Mouse (Mus musculus) forebrain, embryonic 15.5 days (tissue): Measurements from ENCODE around the gene Tsc1. TPM values are rescaled to one million over a fixed set of nuclear protein-coding genes. Genes with fewer than 3 reads are reported as not detected.

Experiments used
- ATAC-seq: fragments of 200-750 bp; cut with Nextera tagmentation; replicated peaks from 2 replicates; pipeline ENCODE4 v1.8.0; 2017; ENCODE audit warnings: mild to moderate bottlenecking, moderate TSS enrichment, moderate library complexity
- H3K27ac ChIP-seq: fragments of 300-500 bp; sonication (generic); replicated peaks from 2 replicates; pipeline ENCODE4 v1.5.1; 2015; ENCODE audit warnings: mild to moderate bottlenecking, inconsistent platforms
- H3K27me3 ChIP-seq: fragments of 300-500 bp; sonication (generic); 2 replicates; pipeline ENCODE4 v1.6.1; 2015; ENCODE audit warnings: inconsistent platforms
- H3K36me3 ChIP-seq: fragments of 300-500 bp; sonication (generic); 2 replicates; pipeline ENCODE4 v1.6.1; 2015; ENCODE audit warnings: mild to moderate bottlenecking, inconsistent platforms
- H3K4me1 ChIP-seq: fragments of 300-500 bp; sonication (generic); 2 replicates; pipeline ENCODE4 v1.6.1; 2015; ENCODE audit warnings: inconsistent platforms
- H3K4me2 ChIP-seq: fragments of 300-500 bp; sonication (generic); replicated peaks from 2 replicates; pipeline ENCODE4 v1.6.1; 2015; ENCODE audit warnings: mild to moderate bottlenecking, inconsistent platforms
- H3K4me3 ChIP-seq: fragments of 300-500 bp; sonication (generic); 2 replicates; pipeline ENCODE4 v1.5.1; 2015; ENCODE audit warnings: mild to moderate bottlenecking, inconsistent platforms
- H3K9ac ChIP-seq: fragments of 300-500 bp; sonication (generic); replicated peaks from 2 replicates; pipeline ENCODE4 v1.6.1; 2015; ENCODE audit warnings: mild to moderate bottlenecking, inconsistent platforms
- H3K9me3 ChIP-seq: fragments of 300-500 bp; sonication (generic); 2 replicates; pipeline ENCODE4 v1.6.1; 2016; ENCODE audit warnings: inconsistent platforms
- WGBS: fragments of 180-500 bp; shearing (Covaris S2); methylation state at CpG from one replicate; pipeline ENCODE4 v1.1.7; 2015; ENCODE audit warnings: mixed read lengths; 5-methylcytosine and 5-hydroxymethylcytosine counted together
- polyA plus RNA-seq: library from polyadenylated mRNA; unstranded; fragments of >200 nt; fragmentation: Nextera tagmentation; extraction: Ambion mirVana; gene quantifications from 2 replicates; pipeline ENCODE4 v1.2.1, GENCODE M21; 2015

Gene Tsc1
- 35.8 and 38.4 TPM in 2 replicates for polyA plus RNA-seq

- peak; percentile 94 for ATAC-seq
- Histone ChIP-seq H3K4me1 (peaks cover 30% of the 10 kb centered on the region), H3K4me2 (peak within 1 kb of the TSS; percentile 71), H3K9me3 (no peaks in the 10 kb centered on the region), H3K36me3 (no peaks in the 10 kb centered on the region), H3K4me3 (peak within 1 kb of the TSS; percentile 89), H3K9ac (peak within 1 kb of the TSS; percentile 85), H3K27me3 (no peaks in the 10 kb centered on the region), H3K27ac (peak within 1 kb of the TSS; percentile 92)
- WGBS, result 2% methylated on average over 47 of the region's 47 CpGs
Observed at GRCm38 (mm10) chr2:28640461-28641424, at the start of gene Tsc1. Tsc1 (plus strand) TSS chr2:28641228.

GRCm38 (mm10) chr2:28591479-28591878 lies 49.5 kb upstream of the Tsc1 start:
- no peak overlapping the region for H3K4me3 ChIP-seq
- no peak overlapping the region for H3K27ac ChIP-seq
- H3K4me2 ChIP-seq, result no peak overlapping the region
- no peak for ATAC-seq
- H3K9me3 ChIP-seq, result no peaks in the 10 kb centered on the region
- no peaks in the 10 kb centered on the region for H3K36me3 ChIP-seq
- 77% methylated on average over 2 of the region's 2 CpGs for WGBS
- H3K9ac ChIP-seq, result no peak overlapping the region
- H3K4me1 ChIP-seq, result no peaks in the 10 kb centered on the region
- peaks cover 7% of the 10 kb centered on the region; the same call in 1 of the 2 replicates for H3K27me3 ChIP-seq

GRCm38 (mm10) chr2:28592809-28593208 lies 48.2 kb upstream of the Tsc1 start:
- Histone ChIP-seq H3K9ac (no peak overlapping the region), H3K4me2 (no peak overlapping the region), H3K27me3 (peaks cover 7% of the 10 kb centered on the region; the same call in 1 of the 2 replicates), H3K27ac (no peak overlapping the region), H3K36me3 (no peaks in the 10 kb centered on the region), H3K4me3 (no peak overlapping the region), H3K9me3 (no peaks in the 10 kb centered on the region), H3K4me1 (no peaks in the 10 kb centered on the region)
- WGBS, result 8% methylated on average over 15 of the region's 15 CpGs
- no peak for ATAC-seq

GRCm38 (mm10) chr2:28596021-28596420 lies 45.0 kb upstream of the Tsc1 start:
- Histone ChIP-seq H3K4me2 (no peak overlapping the region), H3K9ac (no peak overlapping the region), H3K36me3 (no peaks in the 10 kb centered on the region), H3K27me3 (peaks cover 7% of the 10 kb centered on the region; the same call in 1 of the 2 replicates), H3K9me3 (no peaks in the 10 kb centered on the region), H3K27ac (no peak overlapping the region), H3K4me3 (no peak overlapping the region), H3K4me1 (no peaks in the 10 kb centered on the region)
- no peak for ATAC-seq
- 84% methylated on average over 7 of the region's 7 CpGs for WGBS

- Histone ChIP-seq H3K27ac (no peak overlapping the region), H3K4me1 (no peaks in the 10 kb centered on the region), H3K9me3 (no peaks in the 10 kb centered on the region), H3K9ac (no peak overlapping the region), H3K4me2 (no peak overlapping the region), H3K4me3 (no peak overlapping the region), H3K36me3 (no peaks in the 10 kb centered on the region), H3K27me3 (peaks cover 7% of the 10 kb centered on the region; the same call in 1 of the 2 replicates)
- ATAC-seq, result no peak
- WGBS, result 90% methylated on average over 7 of the region's 7 CpGs
Observed at GRCm38 (mm10) chr2:28596998-28597397, 44.0 kb upstream of the Tsc1 start.

- H3K9me3 ChIP-seq, result no peaks in the 10 kb centered on the region
- H3K4me2 ChIP-seq, result no peak overlapping the region
- no peaks in the 10 kb centered on the region for H3K36me3 ChIP-seq
- no peaks in the 10 kb centered on the region for H3K27me3 ChIP-seq
- ATAC-seq, result no peak
- no peak overlapping the region for H3K27ac ChIP-seq
- 79% methylated on average over 7 of the region's 7 CpGs for WGBS
- H3K4me3 ChIP-seq, result no peak overlapping the region
- no peak overlapping the region for H3K9ac ChIP-seq
- no peaks in the 10 kb centered on the region for H3K4me1 ChIP-seq
Observed at GRCm38 (mm10) chr2:28597733-28598547, 43.1 kb upstream of the Tsc1 start.

GRCm38 (mm10) chr2:28598692-28599568 lies 42.1 kb upstream of the Tsc1 start:
- no peaks in the 10 kb centered on the region for H3K9me3 ChIP-seq
- H3K36me3 ChIP-seq, result no peaks in the 10 kb centered on the region
- no peak overlapping the region for H3K27ac ChIP-seq
- H3K27me3 ChIP-seq, result no peaks in the 10 kb centered on the region
- no peak for ATAC-seq
- no peak overlapping the region for H3K4me3 ChIP-seq
- no peak overlapping the region for H3K9ac ChIP-seq
- H3K4me2 ChIP-seq, result no peak overlapping the region
- no peaks in the 10 kb centered on the region for H3K4me1 ChIP-seq
- 70% methylated on average over 12 of the region's 12 CpGs for WGBS

- Histone ChIP-seq H3K4me2 (no peak overlapping the region), H3K36me3 (no peaks in the 10 kb centered on the region), H3K27me3 (no peaks in the 10 kb centered on the region), H3K4me3 (no peak overlapping the region), H3K9me3 (no peaks in the 10 kb centered on the region), H3K9ac (no peak overlapping the region), H3K27ac (no peak overlapping the region), H3K4me1 (no peaks in the 10 kb centered on the region)
- ATAC-seq, result no peak
- WGBS, result 80% methylated on average over 6 of the region's 6 CpGs
Observed at GRCm38 (mm10) chr2:28599569-28599900, 41.5 kb upstream of the Tsc1 start.

GRCm38 (mm10) chr2:28601720-28602590 lies 39.1 kb upstream of the Tsc1 start:
- Histone ChIP-seq H3K27ac (no peak overlapping the region), H3K4me2 (no peak overlapping the region), H3K27me3 (no peaks in the 10 kb centered on the region), H3K36me3 (no peaks in the 10 kb centered on the region), H3K9me3 (no peaks in the 10 kb centered on the region), H3K4me1 (no peaks in the 10 kb centered on the region), H3K4me3 (no peak overlapping the region), H3K9ac (no peak overlapping the region)
- no peak for ATAC-seq
- WGBS, result 68% methylated on average over 12 of the region's 12 CpGs

- H3K4me3 ChIP-seq, result no peak overlapping the region
Observed at GRCm38 (mm10) chr2:28603542-28603941, 37.5 kb upstream of the Tsc1 start.

More at GRCm38 (mm10) chr2:28603542-28603941, 37.5 kb upstream of the Tsc1 start:
- Histone ChIP-seq H3K36me3 (no peaks in the 10 kb centered on the region), H3K27me3 (no peaks in the 10 kb centered on the region), H3K9me3 (no peaks in the 10 kb centered on the region), H3K4me2 (no peak overlapping the region), H3K4me1 (no peaks in the 10 kb centered on the region), H3K9ac (no peak overlapping the region), H3K27ac (no peak overlapping the region)
- WGBS, result 91% methylated on average over 5 of the region's 5 CpGs
- ATAC-seq, result no peak
